Mouse (Mus musculus) right cerebral cortex, postnatal 25 days (tissue): ENCODE measurements around the gene B020004J07Rik.
"Not testable (repeated sequence)": the region's sequence is repeated elsewhere in the genome, so short reads cannot be mapped to it uniquely, and the experiment has no call there.

Experiments used
- DNase-seq: peaks from one replicate; pipeline ENCODE4 v3.0.0; 2022

B020004J07Rik gene

DNA sequence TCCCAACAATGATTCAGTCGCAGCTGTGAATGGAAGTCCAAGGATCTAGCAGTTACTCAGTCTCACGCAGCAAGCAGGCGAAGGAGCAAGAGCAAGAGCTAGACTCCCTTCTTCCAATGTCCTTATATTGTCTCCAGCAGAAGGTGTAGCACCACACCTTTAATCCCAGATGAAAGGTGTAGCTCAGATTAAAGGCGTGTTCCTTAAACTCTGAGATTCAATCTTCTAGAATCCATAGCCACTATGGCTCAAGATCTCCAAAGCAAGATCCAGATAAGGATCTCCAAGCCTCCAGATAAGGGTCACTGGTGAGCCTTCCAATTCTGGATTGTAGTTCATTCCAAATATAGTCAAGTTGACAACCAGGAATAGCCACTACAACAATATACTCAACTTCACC, at the start of gene B020004J07Rik:
TSS of gene B020004J07Rik (minus strand) at position 101 of the 400 bp plus-strand sequence.
- DNase-seq: not testable (repeated sequence)

GRCm38 (mm10) chr4:101889377-101889776, 45.6 kb upstream of the B020004J07Rik start:
- no peak for DNase-seq

- DNase-seq: no peak
These were observed 39.8 kb upstream of the B020004J07Rik start for GRCm38 (mm10) chr4:101883641-101884040.

DNA sequence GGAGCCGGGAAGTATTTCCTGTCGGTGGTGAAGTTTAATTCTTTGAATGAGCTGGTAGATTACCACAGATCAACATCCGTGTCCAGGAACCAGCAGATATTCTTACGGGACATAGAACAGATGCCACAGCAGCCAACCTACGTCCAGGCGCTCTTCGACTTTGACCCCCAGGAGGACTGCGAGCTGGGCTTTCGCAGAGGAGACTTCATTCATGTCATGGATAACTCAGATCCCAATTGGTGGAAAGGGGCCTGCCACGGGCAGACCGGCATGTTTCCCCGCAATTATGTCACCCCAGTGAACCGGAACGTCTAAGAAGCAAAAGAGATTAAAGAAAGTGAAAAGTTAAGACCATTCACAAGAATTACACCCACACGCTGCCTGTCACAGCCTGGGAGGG, 31.9 kb upstream of the B020004J07Rik start:
- not testable (repeated sequence) for DNase-seq

DNA sequence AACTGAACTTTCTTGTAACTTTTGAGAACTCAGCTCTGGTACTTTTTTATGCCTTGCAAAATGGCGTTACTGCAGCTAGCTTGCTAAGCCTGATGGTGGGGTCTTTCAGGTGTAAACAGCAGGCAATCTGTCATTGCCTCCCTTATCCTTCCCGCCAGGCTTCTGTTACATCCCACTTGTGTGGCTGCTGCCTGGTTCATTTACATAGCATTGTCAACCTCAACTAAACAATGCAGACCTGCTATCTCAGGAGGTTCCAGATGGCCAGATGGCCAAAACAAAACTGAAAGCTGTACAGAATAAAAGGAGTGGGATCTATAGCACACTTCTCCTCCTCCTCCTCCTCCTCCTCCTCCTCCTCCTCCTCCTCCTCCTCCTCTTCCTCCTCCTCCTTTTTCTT, 28.2 kb upstream of the B020004J07Rik start:
- not testable (repeated sequence) for DNase-seq

GRCm38 (mm10) chr4:101862289-101862688, 18.5 kb upstream of the B020004J07Rik start:
- DNase-seq: no peak

- DNase-seq: peak; percentile 22
These were observed 17.1 kb upstream of the B020004J07Rik start for GRCm38 (mm10) chr4:101860873-101861272.

- DNase-seq: no peak
These were observed 7.1 kb upstream of the B020004J07Rik start for GRCm38 (mm10) chr4:101850908-101851307.
